Mouse (Mus musculus) forebrain, postnatal 0 days (tissue): ENCODE measurements around the gene Cldn34c2. TPM values are rescaled to one million over a fixed set of nuclear protein-coding genes. Genes with fewer than 3 reads are reported as not detected.
A peak's percentile ranks its signal among the peaks of the same experiment; 100 is the strongest.
"Not testable (repeated sequence)": the region's sequence is repeated elsewhere in the genome, so short reads cannot be mapped to it uniquely, and the experiment has no call there.

Experiments
- ATAC-seq: fragments of 200-750 bp; cut with Nextera tagmentation; 2 replicates; pipeline ENCODE4 v1.8.0; 2017; ENCODE audit warnings: mild to moderate bottlenecking, moderate library complexity
- DNase-seq: peaks from one replicate; pipeline ENCODE4 v3.0.0-alpha.2; 2015
- H3K27ac ChIP-seq: fragments of 300-500 bp; sonication (generic); 2 replicates; pipeline ENCODE4 v1.5.1; 2014; ENCODE audit warnings: low read depth, mild to moderate bottlenecking, antibody characterized with exemption, low read length, moderate library complexity, mixed read lengths
- H3K27me3 ChIP-seq: fragments of 300-500 bp; sonication (generic); 2 replicates; pipeline ENCODE4 v1.6.1; 2014; ENCODE audit warnings: mild to moderate bottlenecking, low read length, mixed read lengths; ENCODE audit not compliant: insufficient read depth
- H3K36me3 ChIP-seq: fragments of 300-500 bp; sonication (generic); 2 replicates; pipeline ENCODE4 v1.6.1; 2014; ENCODE audit warnings: mild to moderate bottlenecking, moderate library complexity; ENCODE audit not compliant: insufficient read depth
- H3K4me1 ChIP-seq: fragments of 300-500 bp; sonication (generic); 2 replicates; pipeline ENCODE4 v1.6.1; 2014; ENCODE audit warnings: antibody characterized with exemption; ENCODE audit not compliant: insufficient read depth
- H3K4me2 ChIP-seq: fragments of 300-500 bp; sonication (generic); 2 replicates; pipeline ENCODE4 v1.6.1; 2014; ENCODE audit warnings: low read depth, mild to moderate bottlenecking, moderate library complexity
- H3K4me3 ChIP-seq: fragments of 300-500 bp; sonication (generic); 2 replicates; pipeline ENCODE4 v1.5.1; 2014; ENCODE audit warnings: low read depth, low read length, mixed read lengths
- H3K9ac ChIP-seq: fragments of 300-500 bp; sonication (generic); 2 replicates; pipeline ENCODE4 v1.6.1; 2014; ENCODE audit warnings: mild to moderate bottlenecking
- H3K9me3 ChIP-seq: fragments of 300-500 bp; sonication (generic); 2 replicates; pipeline ENCODE4 v1.6.1; 2016; ENCODE audit warnings: low read length
- WGBS: fragments of 180-500 bp; shearing (Covaris S2); extraction: QIAGEN DNeasy Blood & Tissue Kit; methylation state at CpG from one replicate; pipeline ENCODE4 v1.1.7; 2014; 5-methylcytosine and 5-hydroxymethylcytosine counted together
- polyA plus RNA-seq: library from polyadenylated mRNA; unstranded; fragments of >200 nt; fragmentation: Nextera tagmentation; extraction: Ambion mirVana; gene quantifications from 2 replicates; pipeline ENCODE4 v1.2.1, GENCODE M21; 2015
- total RNA-seq: library from RNA; depleted of rRNA; stranded (reverse); fragments of >200 nt; gene quantifications from 2 replicates; pipeline ENCODE4 v1.2.3, GENCODE M21; 2014; rRNA removed

Cldn34c2 gene
- total RNA-seq (not detected in 2 replicates), polyA plus RNA-seq (not detected in 2 replicates)

DNA sequence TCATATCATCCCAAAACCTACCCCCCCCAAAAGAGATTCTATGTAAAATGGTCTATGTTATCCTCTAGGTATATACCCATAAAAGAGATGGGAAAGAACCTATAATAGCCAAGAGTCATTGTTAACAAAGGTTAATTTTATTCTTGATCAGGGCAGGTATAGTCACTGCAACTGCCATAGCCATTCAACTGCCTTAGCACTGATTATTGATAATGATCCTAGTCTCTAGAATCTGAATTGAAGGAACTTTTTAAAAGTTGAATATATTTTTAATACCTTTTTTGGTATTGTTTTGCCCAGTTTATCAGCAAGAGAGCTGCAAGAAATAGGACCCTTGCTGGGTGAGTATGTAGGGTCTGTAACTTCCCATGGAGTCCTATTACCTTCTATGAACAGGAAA lies at the start of gene Cldn34c2:
Cldn34c2 (plus strand) TSS at position 301 of the 400 bp plus-strand sequence.
- not testable (repeated sequence) for H3K27ac ChIP-seq, H3K9me3 ChIP-seq, ATAC-seq, H3K4me1 ChIP-seq, H3K27me3 ChIP-seq, H3K36me3 ChIP-seq, DNase-seq, H3K9ac ChIP-seq, H3K4me3 ChIP-seq, H3K4me2 ChIP-seq

DNA sequence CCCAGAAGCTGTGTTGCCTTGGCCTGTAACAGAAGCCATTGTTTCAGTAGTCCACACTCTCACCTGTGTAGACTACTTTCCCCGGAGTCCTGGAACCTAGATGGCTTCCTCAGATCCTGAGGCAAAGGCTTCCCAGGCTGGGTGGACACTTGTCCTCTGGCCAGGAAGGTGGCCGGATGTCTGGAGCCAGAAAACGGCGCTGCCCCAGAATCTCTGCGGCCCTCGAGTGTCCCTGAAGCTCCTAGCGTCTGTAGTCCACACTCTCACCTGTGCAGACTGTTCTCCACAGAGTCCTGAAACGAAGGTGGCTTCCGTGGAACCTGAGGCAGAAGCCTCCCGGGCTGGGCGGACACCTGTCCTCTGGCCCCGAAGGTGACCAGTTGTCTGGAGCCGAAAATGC lies 30.1 kb upstream of the Cldn34c2 start:
- DNase-seq, H3K9ac ChIP-seq, H3K27me3 ChIP-seq, H3K36me3 ChIP-seq, H3K4me3 ChIP-seq, H3K27ac ChIP-seq, ATAC-seq, H3K9me3 ChIP-seq, H3K4me2 ChIP-seq, H3K4me1 ChIP-seq: not testable (repeated sequence)
- WGBS: 91% methylated on average over 13 of the region's 13 CpGs

DNA sequence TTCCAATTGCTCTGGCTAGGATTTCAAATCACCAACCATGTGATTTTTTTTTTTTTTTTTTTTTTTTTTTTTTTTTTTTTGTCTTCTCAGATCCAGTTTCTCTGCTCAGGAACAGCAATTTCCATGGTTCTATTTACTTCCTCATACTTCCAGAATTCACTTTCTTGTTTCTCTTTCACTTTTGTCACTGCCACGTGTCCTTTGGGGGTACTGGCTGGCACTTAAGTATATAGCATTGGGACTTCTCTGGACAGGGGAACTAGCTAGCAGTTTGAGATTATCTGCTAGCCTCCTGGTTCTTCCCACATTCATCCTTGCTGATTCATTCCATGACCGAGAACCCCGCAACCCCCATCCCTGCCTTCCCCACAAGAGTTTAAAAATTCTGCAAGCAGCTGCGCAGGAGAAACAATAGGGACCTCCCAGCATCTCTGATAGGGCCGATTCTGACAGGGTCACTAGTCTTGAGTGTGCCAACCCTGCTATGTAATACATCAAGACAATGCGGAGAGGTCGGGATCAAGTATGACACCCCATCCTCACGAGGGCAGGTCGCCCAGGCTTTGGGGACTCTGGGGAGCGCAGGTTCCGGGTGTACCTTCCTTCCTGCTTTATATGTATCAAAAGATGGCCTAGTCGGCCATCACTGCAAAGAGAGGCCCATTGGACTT lies 30.8 kb downstream of the Cldn34c2 start:
- not testable (repeated sequence) for H3K9me3 ChIP-seq, DNase-seq, H3K9ac ChIP-seq, H3K4me3 ChIP-seq, H3K4me1 ChIP-seq, H3K4me2 ChIP-seq, H3K36me3 ChIP-seq, H3K27me3 ChIP-seq, H3K27ac ChIP-seq
- 91% methylated on average over 8 of the region's 12 CpGs for WGBS
- peak; percentile 65 for ATAC-seq

Other genes with a start within 250 kb of the Cldn34c2 start
- gene Gm17467, start 123.1 kb downstream of the Cldn34c2 start, total RNA-seq: not detected in 2 replicates
- gene Gm17467, start 123.1 kb downstream of the Cldn34c2 start, polyA plus RNA-seq: not detected in 2 replicates
- gene Cldn34c3, start 212.0 kb downstream of the Cldn34c2 start, total RNA-seq: not detected in 2 replicates
- gene Cldn34c3, start 212.0 kb downstream of the Cldn34c2 start, polyA plus RNA-seq: not detected in 2 replicates